Mouse (Mus musculus) adrenal gland, postnatal 0 days (tissue): Measurements from ENCODE around the gene Nptx1. TPM values are rescaled to one million over a fixed set of nuclear protein-coding genes. Genes with fewer than 3 reads are reported as not detected.

Source experiments
- polyA plus RNA-seq: library from polyadenylated mRNA; unstranded; fragments of >200 nt; fragmentation: Nextera tagmentation; extraction: Ambion mirVana; gene quantifications from 2 replicates; pipeline ENCODE4 v1.2.1, GENCODE M21; 2015

Nptx1 gene
- 1.2 and 3.7 TPM in 2 replicates for polyA plus RNA-seq

GRCm38 (mm10) chr11:119547183-119547921 is at the start of gene Nptx1:
Gene Nptx1, minus strand, starts transcription at chr11:119547753.

GRCm38 (mm10) chr11:119490861-119491689 is 56.5 kb downstream of the Nptx1 start, which contains the start of gene Endov:
Gene Endov, plus strand, starts transcription at chr11:119491347.

Other genes with a start within 250 kb of the Nptx1 start
- gene Eif4a3, start 247.7 kb downstream of the Nptx1 start, polyA plus RNA-seq: 143 and 203 TPM in 2 replicates
- gene Card14, start 240.0 kb downstream of the Nptx1 start, polyA plus RNA-seq: 0.25 and 0.46 TPM in 2 replicates
- gene Sgsh, start 192.2 kb downstream of the Nptx1 start, polyA plus RNA-seq: 7.5 and 15.5 TPM in 2 replicates
- gene Slc26a11, start 192.2 kb downstream of the Nptx1 start, polyA plus RNA-seq: 6.7 and 10.2 TPM in 2 replicates
- gene Rnf213, start 154.7 kb downstream of the Nptx1 start, polyA plus RNA-seq: 4.8 and 8.0 TPM in 2 replicates
- 11.6 and 15.9 TPM in 2 replicates for gene Endov, start 56.4 kb downstream of the Nptx1 start, polyA plus RNA-seq
- gene Rptor, start 55.2 kb upstream of the Nptx1 start, polyA plus RNA-seq: 7.4 and 9.6 TPM in 2 replicates